Mouse (Mus musculus) forebrain, embryonic 16.5 days (tissue): ENCODE measurements at regions not wholly inside any gene's neighbourhood (a gene's known extent, or its start where the extent isn't known, plus 50 kb on each side); places are given as distances from the start of the nearest gene placed in this dataset.

ENCODE experiments used
- ATAC-seq: fragments of 200-750 bp; cut with Nextera tagmentation; 2 replicates; pipeline ENCODE4 v1.8.0; 2017; ENCODE audit warnings: mild to moderate bottlenecking, moderate library complexity
- H3K27ac ChIP-seq: fragments of 300-500 bp; sonication (generic); 2 replicates; pipeline ENCODE4 v1.5.1; 2014; ENCODE audit warnings: low read length, control low read depth
- H3K27me3 ChIP-seq: fragments of 300-500 bp; sonication (generic); replicated peaks from 2 replicates; pipeline ENCODE4 v1.6.1; 2014; ENCODE audit warnings: low read length; ENCODE audit not compliant: control insufficient read depth, insufficient read depth
- H3K36me3 ChIP-seq: fragments of 300-500 bp; sonication (generic); 2 replicates; pipeline ENCODE4 v1.6.1; 2014; ENCODE audit not compliant: control insufficient read depth, insufficient read depth
- H3K4me1 ChIP-seq: fragments of 300-500 bp; sonication (generic); replicated peaks from 2 replicates; pipeline ENCODE4 v1.6.1; 2014; ENCODE audit warnings: low read length; ENCODE audit not compliant: control insufficient read depth, insufficient read depth
- H3K4me2 ChIP-seq: fragments of 300-500 bp; sonication (generic); 2 replicates; pipeline ENCODE4 v1.6.1; 2014; ENCODE audit warnings: mild to moderate bottlenecking, low read length, control low read depth
- H3K4me3 ChIP-seq: fragments of 300-500 bp; sonication (generic); replicated peaks from 2 replicates; pipeline ENCODE4 v1.5.1; 2014; ENCODE audit warnings: mild to moderate bottlenecking, low read length, control low read depth
- H3K9ac ChIP-seq: fragments of 300-500 bp; sonication (generic); replicated peaks from 2 replicates; pipeline ENCODE4 v1.6.1; 2014; ENCODE audit warnings: low read depth, low read length, control low read depth
- H3K9me3 ChIP-seq: fragments of 300-500 bp; sonication (generic); 2 replicates; pipeline ENCODE4 v1.6.1; 2016; ENCODE audit warnings: low read length; ENCODE audit not compliant: control insufficient read depth
- WGBS: fragments of 180-500 bp; shearing (Covaris S2); extraction: QIAGEN DNeasy Blood & Tissue Kit; methylation state at CpG from one replicate; pipeline ENCODE4 v1.1.7; 2014; 5-methylcytosine and 5-hydroxymethylcytosine counted together

DNA sequence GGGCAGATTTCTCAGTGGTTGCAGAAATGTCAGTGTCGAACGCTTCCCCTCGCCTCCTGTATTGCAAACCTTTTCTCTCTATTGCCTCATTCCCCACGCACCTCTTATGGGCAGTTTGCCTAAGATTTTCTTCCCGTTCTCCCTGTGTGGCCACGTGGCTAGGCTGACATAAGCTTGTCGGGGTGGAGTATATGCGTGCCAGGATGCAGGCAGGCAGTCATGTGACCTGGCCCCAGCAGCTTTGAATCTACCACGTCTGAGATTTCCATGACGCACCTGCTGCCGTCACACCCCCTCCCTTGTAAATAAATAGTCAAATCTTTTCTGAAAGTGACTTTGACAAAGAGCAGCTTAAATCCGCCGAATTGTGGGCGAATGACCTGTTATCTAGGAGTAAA lies 147.1 kb upstream of the Jade1 start:
- Histone ChIP-seq H3K4me2 (peak overlapping the region; percentile 82), H3K9me3 (no peaks in the 10 kb centered on the region), H3K27ac (peak overlapping the region; percentile 73), H3K36me3 (no peaks in the 10 kb centered on the region), H3K4me1 (peaks cover 12% of the 10 kb centered on the region), H3K27me3 (no peaks in the 10 kb centered on the region), H3K4me3 (peak overlapping the region; percentile 56), H3K9ac (peak overlapping the region; percentile 65)
- ATAC-seq, result peak; percentile 94
- WGBS, result under 1% methylated on average over 14 of the region's 14 CpGs

DNA sequence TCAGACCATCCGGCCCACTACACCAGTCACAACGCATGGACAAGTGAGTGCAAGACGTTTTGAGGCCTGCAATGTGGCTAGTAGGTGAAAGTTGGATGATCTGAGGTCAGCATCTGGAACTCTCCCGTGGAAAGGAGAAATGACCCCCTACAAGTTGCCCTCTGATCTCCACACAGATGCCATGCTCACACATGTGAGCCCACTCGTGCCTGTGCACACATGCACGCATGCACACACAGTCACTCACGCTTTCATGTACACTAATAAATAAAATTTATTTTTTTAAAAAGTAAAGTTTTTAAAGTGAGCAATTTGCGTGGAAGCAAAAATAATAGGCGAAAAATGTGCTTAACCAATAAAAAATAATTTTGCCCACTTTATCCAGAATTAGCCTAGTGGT lies 147.5 kb upstream of the Jade1 start:
- H3K9ac ChIP-seq, result peak overlapping the region; percentile 65; the same call in 1 of the 2 replicates
- H3K9me3 ChIP-seq, result no peaks in the 10 kb centered on the region
- H3K36me3 ChIP-seq, result no peaks in the 10 kb centered on the region
- no peaks in the 10 kb centered on the region for H3K27me3 ChIP-seq
- 81% methylated on average over 9 of the region's 9 CpGs for WGBS
- ATAC-seq, result no peak
- H3K27ac ChIP-seq, result no peak overlapping the region; the same call in 1 of the 2 replicates
- peak overlapping the region; percentile 82 for H3K4me2 ChIP-seq
- peaks cover 12% of the 10 kb centered on the region for H3K4me1 ChIP-seq
- H3K4me3 ChIP-seq, result peak overlapping the region; percentile 56; the same call in 1 of the 2 replicates

DNA sequence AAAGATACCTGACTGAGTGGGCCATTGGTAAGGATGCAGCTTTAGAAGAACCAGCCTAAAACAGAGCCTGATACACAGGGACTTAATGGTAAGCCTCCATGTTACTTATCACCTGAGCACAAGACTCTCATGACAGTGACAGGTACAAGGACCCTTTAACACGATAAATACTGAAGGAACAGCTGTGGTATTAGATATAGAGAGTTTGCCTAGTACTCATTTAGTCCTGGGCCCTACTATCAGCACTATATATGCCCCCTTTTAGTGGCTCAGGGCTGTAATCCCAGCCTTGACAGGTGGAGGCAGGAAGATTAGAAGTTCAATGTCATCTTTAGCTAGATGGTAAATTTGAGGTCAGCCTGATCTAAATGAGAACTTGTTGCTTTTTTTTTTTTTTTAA lies 148.0 kb upstream of the Jade1 start:
- 88% methylated on average over 1 of the region's 1 CpGs for WGBS
- no peak overlapping the region for H3K9ac ChIP-seq
- H3K9me3 ChIP-seq, result no peaks in the 10 kb centered on the region
- no peaks in the 10 kb centered on the region for H3K36me3 ChIP-seq
- peaks cover 12% of the 10 kb centered on the region for H3K4me1 ChIP-seq
- H3K4me2 ChIP-seq, result no peak overlapping the region
- H3K4me3 ChIP-seq, result no peak overlapping the region
- no peaks in the 10 kb centered on the region for H3K27me3 ChIP-seq
- no peak for ATAC-seq
- no peak overlapping the region for H3K27ac ChIP-seq

DNA sequence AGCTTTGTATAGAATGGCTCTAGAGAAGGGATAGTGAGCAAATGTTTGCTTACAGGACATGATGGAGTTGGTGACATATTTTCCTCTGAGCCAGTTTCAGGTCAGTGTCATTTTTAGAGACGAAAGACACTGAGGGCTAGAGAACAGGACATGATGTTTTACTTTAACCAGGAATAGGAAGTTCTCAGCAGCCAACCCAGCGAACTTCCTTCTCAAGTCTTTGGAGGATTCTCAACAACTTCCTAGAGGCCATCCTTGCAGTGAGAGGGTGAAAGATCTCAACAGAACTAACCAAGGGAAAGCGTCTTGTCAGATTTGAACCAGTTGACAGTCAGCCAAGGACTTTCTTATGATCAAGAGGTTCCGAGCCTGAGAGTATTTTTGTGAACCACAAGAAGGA lies 153.7 kb upstream of the Jade1 start:
- Histone ChIP-seq H3K4me3 (no peak overlapping the region), H3K9me3 (no peaks in the 10 kb centered on the region), H3K4me1 (no peaks in the 10 kb centered on the region; the same call in 1 of the 2 replicates), H3K36me3 (no peaks in the 10 kb centered on the region), H3K9ac (no peak overlapping the region), H3K27me3 (no peaks in the 10 kb centered on the region), H3K4me2 (no peak overlapping the region), H3K27ac (no peak overlapping the region)
- 90% methylated on average over 4 of the region's 4 CpGs for WGBS
- no peak for ATAC-seq

DNA sequence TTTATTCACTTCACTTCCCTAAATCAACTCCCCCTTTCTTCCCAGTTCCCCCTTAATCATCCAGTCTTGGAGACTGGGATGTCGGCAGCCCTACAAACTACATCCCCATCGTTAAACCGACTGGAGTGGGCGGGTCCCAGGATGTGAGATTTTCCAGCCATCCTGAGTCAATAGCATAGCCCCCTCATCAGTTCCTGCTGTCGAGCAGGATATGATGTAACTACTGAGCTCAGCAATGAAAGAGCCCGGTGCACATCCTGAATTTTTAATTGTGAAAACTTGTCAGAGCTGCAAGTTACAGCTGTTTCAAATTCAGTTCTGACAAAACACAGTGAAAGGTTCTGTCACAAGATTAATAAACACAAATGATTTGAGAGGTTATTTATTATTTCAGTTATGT lies 165.7 kb upstream of the Jade1 start:
- Histone ChIP-seq H3K27me3 (no peaks in the 10 kb centered on the region), H3K4me2 (no peak overlapping the region), H3K4me3 (no peak overlapping the region), H3K9me3 (no peaks in the 10 kb centered on the region), H3K9ac (no peak overlapping the region), H3K36me3 (no peaks in the 10 kb centered on the region), H3K4me1 (no peaks in the 10 kb centered on the region), H3K27ac (no peak overlapping the region)
- no peak for ATAC-seq
- WGBS, result 56% methylated on average over 6 of the region's 6 CpGs

DNA sequence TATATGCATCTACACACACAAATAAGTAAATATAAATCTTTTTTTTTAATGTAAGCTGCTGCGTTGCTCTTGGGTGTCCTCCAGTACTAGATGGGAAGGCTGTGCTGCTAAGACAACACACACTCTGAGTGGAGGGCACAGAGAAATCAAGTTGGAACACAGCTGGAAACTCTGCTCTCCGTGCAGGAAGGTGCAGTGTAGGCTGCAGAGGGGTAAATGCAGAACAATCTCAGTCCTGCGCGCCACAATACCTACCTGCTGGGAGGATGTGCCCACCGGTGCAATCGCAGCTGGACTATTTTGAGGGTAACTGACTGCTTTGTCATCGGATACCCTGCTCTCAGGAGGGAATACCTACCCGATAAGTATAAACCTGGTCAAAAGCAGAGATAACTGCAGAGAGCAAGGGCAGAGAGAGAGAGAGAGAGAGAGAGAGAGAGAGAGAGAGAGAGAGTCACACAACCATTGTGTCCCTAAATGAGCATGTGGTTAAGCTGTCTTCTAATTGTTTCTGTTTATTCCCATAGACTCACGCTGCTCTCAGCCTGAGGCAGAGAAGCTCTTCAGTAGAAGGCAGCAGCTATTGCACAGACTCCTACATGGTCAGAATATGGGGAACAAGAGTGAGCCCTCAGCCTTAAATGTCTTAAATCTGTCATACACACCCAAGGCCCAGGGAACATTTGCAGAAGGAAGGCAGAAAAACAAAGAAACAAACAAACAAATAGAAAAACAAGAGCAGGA lies 167.9 kb upstream of the Jade1 start:
- no peaks in the 10 kb centered on the region for H3K36me3 ChIP-seq
- H3K4me2 ChIP-seq, result no peak overlapping the region
- H3K27me3 ChIP-seq, result no peaks in the 10 kb centered on the region
- H3K4me1 ChIP-seq, result no peaks in the 10 kb centered on the region
- no peak overlapping the region for H3K4me3 ChIP-seq
- no peak for ATAC-seq
- no peak overlapping the region for H3K9ac ChIP-seq
- no peaks in the 10 kb centered on the region for H3K9me3 ChIP-seq
- H3K27ac ChIP-seq, result no peak overlapping the region
- WGBS, result 59% methylated on average over 9 of the region's 9 CpGs

DNA sequence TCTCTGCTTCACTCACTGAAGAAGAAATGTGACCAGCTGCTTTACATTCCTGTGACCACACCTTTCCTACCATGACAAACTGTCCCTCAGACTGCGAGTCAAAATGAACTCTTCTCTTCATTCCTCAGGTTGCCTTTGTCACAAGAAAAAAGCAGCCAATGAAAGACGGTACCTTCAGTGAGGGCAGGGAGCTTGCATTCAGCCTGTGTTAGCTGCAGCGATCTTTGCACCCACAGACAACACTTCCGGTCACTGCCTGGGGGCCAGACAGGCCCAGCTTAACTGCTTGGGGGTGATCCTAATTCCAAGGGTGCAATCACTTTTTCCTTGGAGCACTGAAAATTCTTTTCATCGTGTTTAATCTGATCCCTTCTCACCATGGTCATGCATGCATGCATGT lies 169.2 kb upstream of the Jade1 start:
- no peak overlapping the region for H3K4me3 ChIP-seq
- no peak overlapping the region for H3K4me2 ChIP-seq
- no peaks in the 10 kb centered on the region for H3K36me3 ChIP-seq
- H3K27ac ChIP-seq, result no peak overlapping the region
- no peaks in the 10 kb centered on the region for H3K27me3 ChIP-seq
- no peak overlapping the region for H3K9ac ChIP-seq
- no peaks in the 10 kb centered on the region for H3K9me3 ChIP-seq
- 59% methylated on average over 5 of the region's 5 CpGs for WGBS
- no peak for ATAC-seq
- no peaks in the 10 kb centered on the region for H3K4me1 ChIP-seq

DNA sequence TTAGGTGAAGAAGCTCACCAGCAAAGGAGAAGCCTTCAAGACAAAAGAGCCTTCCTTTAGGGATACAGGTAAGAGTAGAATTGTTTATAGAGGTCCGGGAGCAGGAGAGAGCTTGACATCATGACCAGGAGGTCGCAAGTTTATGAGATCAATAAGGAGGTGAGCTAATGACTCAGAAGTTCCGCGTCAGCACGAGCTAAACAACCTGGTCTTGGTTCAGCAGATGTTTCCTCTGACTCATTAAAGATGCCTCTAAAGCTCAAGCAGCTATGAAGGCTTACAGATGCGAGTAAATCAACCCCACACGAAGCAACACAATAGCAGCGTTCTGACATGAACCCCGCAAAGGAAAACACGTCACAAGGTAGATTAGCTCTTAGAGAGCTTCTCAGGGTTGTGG lies 171.1 kb upstream of the Jade1 start:
- Histone ChIP-seq H3K9ac (no peak overlapping the region), H3K27me3 (no peaks in the 10 kb centered on the region), H3K4me2 (no peak overlapping the region), H3K4me3 (no peak overlapping the region), H3K27ac (no peak overlapping the region), H3K4me1 (no peaks in the 10 kb centered on the region), H3K36me3 (no peaks in the 10 kb centered on the region), H3K9me3 (no peaks in the 10 kb centered on the region)
- ATAC-seq, result no peak
- 80% methylated on average over 10 of the region's 10 CpGs for WGBS

DNA sequence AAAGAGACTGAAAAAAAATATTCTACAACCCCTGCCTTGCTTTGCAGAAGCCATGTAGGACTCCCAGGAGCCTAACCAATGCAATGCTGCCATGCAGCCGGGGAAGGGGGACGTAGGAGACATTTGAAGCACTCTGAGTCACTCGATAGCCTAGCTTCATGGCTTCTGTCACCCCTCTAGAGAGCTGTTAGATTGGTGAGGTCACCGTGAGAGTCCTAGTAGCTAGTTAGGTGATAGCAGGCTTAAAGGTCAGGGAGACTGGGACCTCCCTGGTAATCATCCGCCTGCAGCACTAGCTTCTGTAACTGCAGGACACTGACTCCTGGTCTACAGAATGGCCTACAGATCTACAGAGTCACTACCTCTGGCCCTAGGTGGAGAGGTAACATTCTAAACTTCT lies 177.0 kb upstream of the Jade1 start:
- H3K27me3 ChIP-seq, result no peaks in the 10 kb centered on the region
- no peak overlapping the region for H3K4me2 ChIP-seq
- 71% methylated on average over 5 of the region's 5 CpGs for WGBS
- no peaks in the 10 kb centered on the region for H3K36me3 ChIP-seq
- H3K9ac ChIP-seq, result no peak overlapping the region
- no peaks in the 10 kb centered on the region for H3K9me3 ChIP-seq
- no peak for ATAC-seq
- 0 out of 2 replicates have a peak overlapping the region, but pooled peaks have one; percentile 14 for H3K27ac ChIP-seq
- no peak overlapping the region for H3K4me3 ChIP-seq
- peaks cover 21% of the 10 kb centered on the region for H3K4me1 ChIP-seq
